Mouse (Mus musculus): ENCODE results near the gene Eif2b3.

Eif2b3 gene

DNA sequence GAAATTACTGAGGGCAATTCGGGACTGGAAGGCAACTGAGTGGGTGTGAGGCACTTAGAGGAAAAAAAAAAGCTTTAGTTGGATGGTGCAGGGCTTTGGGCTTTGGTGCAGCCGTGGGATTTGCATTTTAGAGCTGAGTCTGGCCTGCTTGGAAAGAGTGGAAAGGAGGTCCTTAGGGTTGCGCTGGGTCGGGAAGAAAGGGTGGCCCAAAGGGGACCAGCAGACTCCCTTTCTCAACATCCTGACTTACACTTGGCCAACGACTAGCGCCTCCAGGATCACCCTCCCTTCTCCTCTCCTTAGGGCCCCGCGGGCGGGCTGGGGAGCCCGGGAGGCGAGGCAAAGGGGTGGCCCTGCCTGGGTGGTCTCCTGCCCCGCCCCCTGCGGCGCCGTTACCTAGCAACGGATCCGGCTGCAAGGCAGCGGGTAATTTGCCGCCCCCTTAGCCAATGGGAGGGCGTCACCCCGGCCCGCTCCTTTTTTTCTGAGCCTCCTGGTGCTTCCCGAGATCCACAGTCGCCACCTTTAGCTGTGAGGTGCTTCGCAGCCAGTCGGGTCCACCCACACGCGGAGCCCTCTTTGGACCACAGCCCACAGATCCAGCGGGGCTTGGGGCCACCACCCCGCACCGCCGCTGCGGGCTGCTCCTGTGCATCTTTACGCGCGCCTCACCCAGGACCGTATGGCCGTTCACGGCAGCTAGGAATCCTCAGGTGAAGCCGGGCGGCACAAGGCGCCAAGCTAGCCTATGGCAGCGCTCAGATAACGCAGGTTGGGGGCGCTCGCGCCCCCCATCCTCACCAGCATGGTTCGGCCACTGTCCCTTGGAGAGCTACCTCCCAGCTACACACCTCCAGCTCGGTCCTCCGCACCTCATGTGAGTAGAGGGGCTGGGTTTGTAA lies 76.6 kb downstream of the Eif2b3 start, which contains the start of gene Ptch2:
Gene Ptch2, plus strand, starts transcription at position 525 of the 902 bp plus-strand sequence.
- DNase-seq (ENCODE audit: low spot score), result peak; percentile 89

DNA sequence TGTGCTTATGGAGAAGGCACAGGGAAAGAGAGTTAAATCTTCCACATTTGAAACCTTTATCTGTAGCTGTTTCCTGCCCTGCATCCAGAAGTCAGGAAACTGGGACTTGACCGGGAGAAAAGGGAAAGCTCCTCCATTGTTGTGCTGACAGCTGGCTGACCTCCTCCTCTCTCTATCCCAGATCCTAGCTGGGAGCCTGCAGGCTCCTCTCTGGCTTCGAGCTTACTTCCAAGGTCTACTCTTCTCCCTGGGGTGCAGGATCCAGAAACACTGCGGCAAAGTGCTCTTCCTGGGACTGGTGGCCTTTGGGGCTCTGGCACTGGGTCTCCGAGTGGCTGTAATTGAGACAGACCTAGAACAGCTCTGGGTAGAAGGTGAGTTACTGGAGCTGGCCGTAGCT lies 77.5 kb downstream of the Eif2b3 start:
- no peak for DNase-seq (ENCODE audit: low spot score)

DNA sequence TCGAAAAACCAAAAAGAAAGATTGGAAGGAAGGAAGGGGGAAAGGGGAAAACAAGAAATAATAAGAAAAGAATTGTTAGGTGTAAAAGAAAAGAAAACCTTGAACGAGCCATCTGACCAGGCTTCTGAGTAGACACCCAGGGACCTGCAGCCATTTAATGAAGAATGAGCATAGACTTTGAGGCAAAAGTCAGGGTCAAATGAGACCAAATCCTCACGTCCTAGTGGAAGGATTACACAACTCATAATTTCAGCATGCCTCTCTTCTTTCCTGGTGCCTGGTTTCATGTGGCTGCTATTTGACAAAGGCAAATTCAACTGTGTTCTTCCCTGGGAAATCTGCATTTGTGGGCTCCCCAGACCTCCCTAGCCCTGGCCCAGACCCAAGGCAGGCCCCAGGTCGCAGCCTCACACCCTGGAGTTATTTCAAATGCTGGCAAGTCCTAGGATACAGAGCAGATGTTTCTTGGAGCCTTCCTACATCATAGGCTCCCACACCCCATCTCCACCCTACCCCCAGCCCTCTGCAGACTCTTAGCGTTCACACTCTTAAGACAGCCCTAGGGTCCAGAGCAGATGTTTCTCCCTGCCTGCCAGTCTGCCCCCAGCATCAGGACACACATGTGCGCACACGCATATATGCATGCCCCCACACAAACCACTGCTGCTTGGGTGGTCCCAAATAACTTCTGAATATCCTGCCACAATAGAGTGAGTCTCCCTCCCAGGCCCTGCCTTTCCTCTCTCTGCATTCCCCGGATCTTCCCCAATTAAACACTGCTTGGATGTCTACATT lies 79.0 kb downstream of the Eif2b3 start:
- DNase-seq (ENCODE audit: low spot score), result no peak

DNA sequence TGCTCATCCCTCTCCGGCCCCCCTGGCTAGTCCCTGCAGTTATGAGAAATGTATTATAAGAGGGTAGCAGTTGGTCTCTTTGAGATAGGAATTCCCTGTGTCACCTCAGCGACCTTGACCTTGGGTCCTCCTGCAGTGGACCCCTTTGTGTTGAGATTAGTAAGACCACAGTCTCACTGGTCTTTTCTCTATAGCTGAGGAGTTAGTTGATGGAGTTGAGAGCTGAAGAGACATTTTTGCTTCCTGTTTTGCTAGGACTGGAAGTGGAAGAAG lies 79.5 kb downstream of the Eif2b3 start:
- DNase-seq (ENCODE audit: low spot score), result no peak

DNA sequence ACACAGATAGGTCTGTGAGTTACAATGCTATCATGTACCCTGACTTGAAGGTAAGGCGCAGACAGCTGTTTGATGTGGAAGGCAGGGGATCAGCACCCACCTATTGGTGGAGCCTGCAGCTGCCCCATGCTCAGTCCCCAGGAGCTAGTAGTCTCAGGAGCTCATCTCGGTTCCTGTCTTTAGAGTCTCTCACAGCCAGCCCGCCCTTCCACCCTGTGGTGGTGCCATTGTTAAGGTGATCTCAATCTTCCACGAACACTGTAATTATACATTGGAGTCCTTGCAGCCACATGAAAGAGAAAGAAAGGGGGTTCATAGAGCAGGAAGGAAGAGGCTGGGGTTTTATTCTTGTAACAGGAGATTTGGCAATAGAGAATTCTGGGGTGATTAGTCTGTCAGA lies 80.8 kb downstream of the Eif2b3 start:
- no peak for DNase-seq (ENCODE audit: low spot score)

DNA sequence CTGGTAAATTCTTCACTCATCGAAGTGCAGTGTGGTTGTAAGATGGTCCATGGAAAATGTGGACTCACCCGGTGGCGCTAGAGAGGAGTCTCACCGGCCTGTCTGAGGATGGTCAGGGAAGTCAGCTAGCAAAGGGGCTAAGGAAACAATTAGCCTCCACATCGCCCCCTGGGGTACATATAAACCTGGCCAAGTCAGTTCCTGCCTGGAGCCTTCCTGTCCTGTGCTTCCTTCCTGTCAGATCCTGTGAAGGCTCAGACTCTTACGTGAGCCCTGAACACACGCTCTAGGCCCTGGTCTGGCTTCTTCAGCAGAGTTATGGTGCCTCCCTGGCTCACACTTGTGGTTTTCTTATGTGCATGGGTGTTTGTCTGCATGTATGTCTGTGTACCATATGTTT lies 82.0 kb downstream of the Eif2b3 start:
- DNase-seq (ENCODE audit: low spot score), result no peak

DNA sequence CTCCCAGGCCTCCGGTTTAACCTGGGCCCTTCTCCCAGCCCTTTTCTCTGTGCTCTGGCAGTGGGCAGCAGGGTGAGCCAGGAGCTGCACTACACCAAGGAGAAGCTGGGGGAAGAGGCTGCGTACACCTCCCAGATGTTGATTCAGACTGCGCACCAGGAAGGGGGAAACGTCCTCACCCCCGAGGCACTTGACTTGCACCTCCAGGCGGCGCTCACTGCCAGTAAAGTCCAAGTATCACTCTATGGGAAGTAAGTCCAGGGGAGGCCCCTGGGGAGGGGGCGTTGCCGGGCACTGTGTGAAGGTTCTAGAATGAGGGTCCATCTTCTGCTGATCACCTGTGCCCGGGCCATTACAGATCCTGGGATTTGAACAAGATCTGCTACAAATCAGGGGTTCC lies 85.5 kb downstream of the Eif2b3 start:
- DNase-seq (ENCODE audit: low spot score), result no peak

DNA sequence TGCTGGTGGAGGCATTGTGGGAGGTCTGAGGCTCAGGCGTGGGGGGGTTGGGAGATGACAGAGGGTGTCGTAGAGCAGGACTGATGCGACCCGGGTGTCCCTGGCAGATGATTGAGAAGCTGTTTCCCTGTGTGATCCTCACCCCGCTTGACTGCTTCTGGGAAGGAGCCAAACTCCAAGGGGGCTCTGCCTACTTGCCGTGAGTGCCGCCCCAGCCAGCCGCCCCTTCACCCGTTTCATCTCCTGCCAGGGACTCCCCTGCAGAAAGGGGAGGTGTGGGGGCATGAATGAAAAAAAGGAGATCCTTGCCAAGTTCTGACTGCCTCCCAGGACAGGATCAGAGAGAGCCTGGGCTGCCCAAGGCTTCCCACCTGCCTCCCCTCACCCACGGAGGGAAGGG lies 85.9 kb downstream of the Eif2b3 start:
- DNase-seq (ENCODE audit: low spot score), result peak; percentile 56

DNA sequence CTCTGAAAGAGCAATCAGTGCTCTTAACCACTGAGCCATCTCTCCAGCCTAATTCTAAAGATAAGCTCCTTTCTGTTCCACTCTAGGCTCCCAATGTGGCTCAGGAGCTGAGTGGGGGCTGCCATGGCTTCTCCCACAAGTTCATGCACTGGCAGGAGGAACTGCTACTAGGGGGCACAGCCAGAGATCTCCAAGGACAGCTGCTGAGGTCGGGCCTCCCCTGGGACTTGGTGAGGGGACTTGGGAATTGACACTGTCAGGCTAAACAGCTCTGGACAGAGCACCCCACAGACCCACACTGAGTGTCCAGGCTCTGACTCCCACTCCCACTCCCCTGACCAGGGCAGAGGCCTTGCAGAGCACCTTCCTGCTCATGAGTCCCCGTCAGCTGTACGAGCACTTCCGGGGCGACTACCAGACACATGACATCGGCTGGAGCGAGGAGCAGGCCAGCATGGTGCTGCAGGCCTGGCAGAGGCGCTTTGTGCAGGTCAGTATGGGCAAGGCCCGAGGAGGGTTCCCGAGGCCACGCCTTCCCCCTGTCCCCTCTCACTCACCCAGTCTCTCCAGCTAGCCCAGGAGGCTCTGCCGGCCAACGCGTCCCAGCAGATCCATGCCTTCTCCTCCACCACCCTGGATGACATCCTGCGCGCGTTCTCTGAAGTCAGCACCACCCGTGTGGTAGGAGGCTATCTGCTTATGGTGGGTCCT lies 88.8 kb downstream of the Eif2b3 start:
- DNase-seq (ENCODE audit: low spot score), result no peak

DNA sequence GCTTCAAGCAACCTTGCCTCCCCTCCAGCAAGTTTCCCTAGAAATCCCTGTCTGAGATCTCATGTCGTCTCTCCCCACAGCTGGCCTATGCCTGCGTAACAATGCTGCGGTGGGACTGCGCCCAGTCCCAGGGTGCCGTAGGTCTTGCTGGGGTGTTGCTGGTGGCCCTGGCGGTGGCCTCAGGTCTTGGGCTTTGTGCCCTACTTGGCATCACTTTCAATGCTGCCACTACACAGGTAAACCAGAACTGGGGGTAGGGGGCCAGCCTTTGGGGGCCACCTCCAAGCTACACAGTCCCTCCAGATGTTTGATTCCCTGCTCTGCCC lies 89.3 kb downstream of the Eif2b3 start:
- no peak for DNase-seq (ENCODE audit: low spot score)

DNA sequence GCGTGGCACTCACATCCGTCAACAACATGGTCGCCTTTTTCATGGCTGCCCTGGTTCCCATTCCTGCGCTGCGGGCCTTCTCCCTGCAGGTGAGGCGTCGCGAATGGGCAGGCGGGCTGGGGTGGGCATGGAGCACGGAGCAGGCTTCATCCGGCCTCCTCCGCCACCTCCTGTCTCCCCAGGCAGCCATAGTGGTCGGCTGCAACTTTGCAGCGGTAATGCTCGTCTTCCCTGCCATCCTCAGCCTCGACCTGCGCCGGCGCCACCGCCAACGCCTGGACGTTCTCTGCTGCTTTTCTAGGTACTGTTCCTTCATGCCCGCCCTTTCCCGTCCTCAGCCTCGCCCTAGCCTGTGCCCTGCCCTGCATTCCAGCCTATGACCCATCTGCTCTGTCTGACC lies 90.1 kb downstream of the Eif2b3 start:
- no peak for DNase-seq (ENCODE audit: low spot score)

DNA sequence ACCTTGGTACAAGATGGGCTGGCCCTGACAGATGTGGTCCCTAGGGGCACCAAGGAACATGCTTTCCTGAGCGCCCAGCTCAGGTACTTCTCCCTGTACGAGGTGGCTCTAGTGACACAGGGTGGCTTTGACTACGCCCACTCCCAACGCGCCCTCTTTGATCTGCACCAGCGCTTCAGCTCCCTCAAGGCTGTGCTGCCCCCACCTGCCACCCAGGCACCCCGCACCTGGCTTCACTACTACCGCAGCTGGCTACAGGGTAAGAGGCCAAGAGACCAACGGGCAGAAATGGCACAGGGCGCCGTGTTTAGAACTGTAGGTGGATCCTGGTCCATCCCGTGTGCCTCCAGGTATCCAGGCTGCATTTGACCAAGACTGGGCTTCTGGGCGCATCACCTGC lies 91.0 kb downstream of the Eif2b3 start:
- DNase-seq (ENCODE audit: low spot score), result no peak

DNA sequence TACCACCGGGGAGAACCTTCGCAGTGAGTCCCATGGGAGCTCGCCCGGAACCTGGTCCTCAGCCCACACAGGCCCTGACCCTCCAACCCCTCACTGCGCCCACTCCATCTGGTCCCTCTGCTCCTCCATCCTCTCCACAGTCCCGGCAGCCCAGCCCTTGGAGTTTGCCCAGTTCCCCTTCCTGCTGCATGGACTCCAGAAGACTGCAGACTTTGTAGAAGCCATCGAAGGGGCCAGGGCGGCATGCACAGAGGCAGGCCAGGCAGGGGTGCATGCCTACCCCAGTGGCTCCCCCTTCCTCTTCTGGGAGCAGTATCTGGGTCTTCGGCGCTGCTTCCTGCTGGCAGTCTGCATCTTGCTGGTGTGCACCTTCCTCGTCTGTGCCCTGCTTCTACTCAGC lies 91.8 kb downstream of the Eif2b3 start:
- no peak for DNase-seq (ENCODE audit: low spot score)

DNA sequence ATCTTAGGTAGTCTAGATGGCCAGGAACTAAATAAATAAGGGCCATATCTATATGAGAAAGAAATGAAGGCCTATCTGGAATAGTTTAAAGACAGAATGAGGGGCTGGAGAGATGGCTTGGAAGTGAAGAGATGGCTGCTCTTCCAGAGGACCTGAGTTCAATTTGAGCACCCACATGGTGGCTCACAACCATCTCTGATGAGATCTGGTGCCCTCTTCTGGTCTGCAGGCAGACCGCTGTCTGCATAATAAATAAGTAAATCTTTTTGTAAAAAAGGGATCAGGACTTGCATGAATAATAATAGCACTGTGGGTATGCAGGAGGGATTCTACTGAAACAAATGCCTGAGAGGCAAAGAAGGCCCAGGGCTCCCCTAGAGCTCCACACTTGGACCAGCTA lies 94.0 kb downstream of the Eif2b3 start:
- DNase-seq (ENCODE audit: low spot score), result no peak

DNA sequence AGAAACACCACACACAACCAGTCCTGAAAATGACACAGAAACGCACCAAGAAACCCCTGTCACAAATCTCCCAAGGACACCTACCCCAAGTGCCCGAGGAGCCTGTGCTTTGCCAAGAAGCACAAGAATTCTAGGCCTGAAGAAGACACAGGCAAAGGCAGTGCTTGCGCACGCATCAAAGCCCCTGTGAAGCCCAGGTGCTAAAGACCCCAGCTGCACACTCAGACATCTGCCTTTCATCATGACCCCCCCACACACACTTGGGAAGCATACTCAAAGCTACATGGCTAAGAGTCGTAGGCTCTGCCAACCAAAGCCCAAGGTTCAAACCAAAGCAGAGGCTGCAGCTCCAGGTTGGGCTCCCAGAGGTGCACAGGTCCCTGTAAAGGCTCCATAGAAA lies 96.4 kb downstream of the Eif2b3 start:
- no peak for DNase-seq (ENCODE audit: low spot score)

DNA sequence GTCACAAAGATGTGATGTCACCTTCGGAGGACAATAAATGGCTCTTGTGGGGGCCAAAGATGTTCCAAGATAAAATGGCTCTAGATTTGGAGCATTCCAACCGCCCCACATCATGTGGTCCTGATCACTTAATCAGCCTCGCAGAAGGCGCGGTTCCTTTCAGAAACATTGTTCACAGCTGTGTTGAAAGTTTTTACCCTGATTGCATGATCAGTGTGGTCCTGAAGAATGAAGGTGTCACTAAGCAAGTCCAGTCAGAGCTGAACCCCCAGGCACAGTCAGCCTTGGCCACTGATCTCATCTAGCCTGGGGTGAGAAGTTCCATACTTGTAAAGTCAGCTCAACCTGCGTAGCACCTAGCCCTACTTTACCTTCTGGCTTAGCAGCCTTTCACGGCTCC lies 98.7 kb downstream of the Eif2b3 start:
- DNase-seq (ENCODE audit: low spot score), result no peak

DNA sequence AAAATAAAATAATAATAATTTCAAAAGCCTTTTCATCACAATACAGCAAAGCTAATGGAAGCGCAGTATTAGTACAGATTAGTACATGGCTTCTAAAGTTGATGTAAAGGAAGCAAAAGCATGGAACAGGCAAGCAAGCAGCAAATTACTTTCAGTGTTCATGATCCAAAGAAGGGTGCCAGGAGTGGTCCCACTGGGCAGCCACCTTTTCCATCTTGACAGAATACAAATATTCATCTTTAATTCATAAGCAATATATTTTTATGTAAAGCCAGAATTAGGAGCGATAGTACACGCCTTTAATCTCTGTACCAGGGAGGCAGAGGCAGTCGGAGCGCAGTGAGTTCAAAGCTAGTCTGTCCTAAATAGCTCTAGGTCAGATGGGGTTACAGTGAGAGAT lies 100.4 kb downstream of the Eif2b3 start:
- DNase-seq (ENCODE audit: low spot score), result no peak

DNA sequence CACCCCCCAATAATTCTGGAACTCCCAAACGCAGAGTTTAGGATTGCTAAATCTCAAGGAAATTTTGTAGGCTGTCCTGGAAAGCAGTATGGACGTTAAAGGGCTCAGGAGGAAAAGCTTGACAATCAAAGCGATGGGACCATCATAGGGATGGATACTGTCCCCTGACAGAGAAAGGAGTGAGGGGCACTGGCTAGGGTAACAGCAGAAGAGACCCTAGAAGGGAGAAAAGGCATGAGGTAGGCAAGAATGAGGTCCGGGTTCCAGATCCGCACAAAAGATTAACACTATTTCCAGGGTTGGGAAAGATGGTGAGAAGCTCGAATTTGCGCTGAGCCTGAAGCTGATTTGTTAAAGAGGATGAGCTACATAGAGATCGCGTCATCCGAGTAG lies 100.8 kb downstream of the Eif2b3 start:
- no peak for DNase-seq (ENCODE audit: low spot score)

DNA sequence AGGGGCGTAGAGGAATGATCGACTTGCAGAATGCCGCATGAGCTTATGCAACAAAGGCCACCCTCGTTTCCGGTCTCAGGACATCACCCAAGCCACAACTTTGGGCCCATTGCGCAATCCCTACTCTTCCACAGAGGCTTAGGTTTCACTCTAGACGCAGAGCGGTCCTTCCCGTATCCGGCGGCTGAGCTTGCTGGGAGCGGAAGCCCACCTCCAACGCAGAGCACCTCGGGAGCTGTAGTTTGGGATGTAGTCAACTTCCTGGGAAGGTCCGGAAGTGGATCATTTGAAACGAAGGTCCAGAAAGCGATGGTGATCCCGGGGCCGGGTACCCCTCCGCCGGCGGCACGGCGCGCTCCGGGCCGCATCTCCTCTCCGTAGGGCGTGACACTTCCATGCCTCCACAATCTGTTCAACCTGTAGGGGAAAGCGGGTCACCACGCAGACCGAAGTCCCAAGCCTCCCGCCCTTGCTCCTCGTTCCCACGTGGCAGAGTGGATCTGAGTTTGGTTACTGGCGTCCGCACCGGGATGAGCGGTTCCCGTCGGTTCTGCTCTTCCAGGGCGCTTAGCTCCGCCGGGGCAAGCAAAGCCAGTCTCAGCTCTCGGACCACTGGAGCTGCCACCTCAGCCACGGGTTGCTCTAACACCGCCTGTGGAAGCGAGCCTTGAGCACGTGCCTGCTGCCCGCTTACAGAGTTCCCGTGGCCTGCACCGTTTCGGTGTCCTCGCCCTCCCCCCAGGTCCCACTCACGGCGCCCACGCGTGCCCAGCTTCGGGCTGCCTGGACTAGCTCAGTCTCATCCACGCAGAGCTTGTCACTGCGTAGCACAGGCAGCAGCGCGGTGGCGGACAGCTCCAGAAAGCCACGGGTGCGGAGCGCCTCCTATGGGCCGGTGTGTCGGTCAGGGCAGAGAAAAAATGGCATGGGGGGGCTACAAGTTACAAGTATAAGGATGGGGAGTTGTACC lies 101.5 kb downstream of the Eif2b3 start:
- DNase-seq (ENCODE audit: low spot score), result peak; percentile 93

DNA sequence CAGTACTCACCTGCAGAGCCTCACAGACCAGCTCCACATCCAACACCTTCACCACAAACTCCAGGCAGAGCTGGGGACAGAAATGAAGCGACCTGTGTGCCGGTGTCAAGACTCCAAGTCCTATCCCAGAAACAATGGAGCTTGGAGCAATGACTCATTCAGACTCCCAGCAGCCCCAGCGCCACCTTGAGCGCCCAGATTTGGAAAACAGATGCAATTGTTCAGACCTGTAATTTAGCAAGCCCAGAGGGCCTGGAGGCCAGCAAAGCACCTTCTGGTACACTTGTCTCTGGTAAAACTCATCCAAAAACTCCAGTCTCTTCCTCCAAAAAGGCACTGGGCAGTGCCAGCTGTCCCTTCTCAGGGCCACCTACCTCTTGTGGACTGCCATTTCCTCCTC lies 103.0 kb downstream of the Eif2b3 start:
- DNase-seq (ENCODE audit: low spot score), result no peak

DNA sequence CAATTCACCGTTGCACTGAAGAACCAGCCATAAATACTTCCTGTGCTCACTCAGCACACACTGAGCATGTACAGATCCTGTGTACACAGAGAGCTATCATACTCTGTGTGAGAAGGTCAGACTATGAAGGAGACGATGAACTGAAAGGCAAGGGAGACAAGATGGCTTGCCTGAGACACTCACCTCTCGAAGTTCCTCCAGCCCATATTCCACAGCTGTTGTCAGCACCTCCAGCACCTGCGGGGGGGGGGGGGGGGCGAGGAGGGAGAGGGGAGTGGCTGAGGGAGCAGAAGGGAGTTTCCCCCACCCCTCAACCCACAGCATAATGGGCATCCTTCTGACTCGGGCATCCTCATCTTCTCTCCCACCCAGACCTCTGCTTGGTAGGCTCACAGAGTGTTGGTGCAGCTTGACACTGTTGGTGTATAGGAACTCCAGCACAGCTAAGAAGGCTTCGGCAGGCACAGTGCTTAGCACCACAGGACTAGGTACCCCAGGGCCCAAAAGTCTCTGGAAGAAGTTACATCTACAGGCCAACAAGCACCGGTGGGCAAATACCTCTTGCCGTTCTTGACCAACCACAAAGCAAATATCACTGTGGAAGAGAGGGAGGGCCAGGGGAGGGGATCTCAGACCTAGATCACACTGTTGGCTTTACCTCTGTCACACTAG lies 104.5 kb downstream of the Eif2b3 start:
- DNase-seq (ENCODE audit: low spot score), result no peak

DNA sequence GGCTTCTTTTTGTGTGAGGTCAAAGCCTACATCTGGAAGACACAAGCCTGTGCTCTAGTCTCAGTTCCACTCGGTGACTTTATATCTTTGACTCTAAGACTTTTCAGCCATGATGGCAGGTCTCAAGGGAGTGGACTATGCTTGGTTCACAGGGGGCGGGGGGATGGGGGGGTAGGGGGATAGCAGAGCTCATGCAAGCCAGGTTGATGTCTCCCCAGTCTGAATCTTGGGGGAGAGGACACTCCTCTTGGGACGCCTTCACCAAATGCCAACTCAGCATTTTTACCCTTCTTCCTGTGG lies 105.0 kb downstream of the Eif2b3 start:
- no peak for DNase-seq (ENCODE audit: low spot score)

Measured in testis, postnatal 14 days (tissue).